Mouse (Mus musculus) heart, embryonic 16.5 days (tissue): ENCODE results near the gene Gpr4. TPM values are rescaled to one million over a fixed set of nuclear protein-coding genes. Genes with fewer than 3 reads are reported as not detected.

Source experiments
- microRNA counts: library from miRNA; unstranded; fragments of <30 nt; microRNA quantifications from one replicate; lab custom pipeline; 2016
- microRNA-seq: library from miRNA; unstranded; fragments of <30 nt; microRNA quantifications from one replicate; pipeline ENCODE4, GENCODE M21; 2017
- polyA plus RNA-seq: library from polyadenylated mRNA; unstranded; fragments of >200 nt; fragmentation: Nextera tagmentation; extraction: Ambion mirVana; gene quantifications from 2 replicates; pipeline ENCODE4 v1.2.1, GENCODE M21; 2015

Gpr4 gene
- polyA plus RNA-seq, 1 experiment from 2014 or later, result 2.7 TPM

MicroRNAs encoded within 50 kb of the gene (microRNA counts, 519-probe panel; counts per million panel counts)
- 1,959 counts per million, percentile 20 among the panel's probes with 10 or more counts for microRNA mmu-miR-330 (lab: Ali Mortazavi, UCI)

Small RNA genes lying within 50 kb of the gene (microRNA-seq; reads per million reads assigned to microRNA genes)
- gene Mir330, result 368 reads per million, percentile 70 among the genes with 10 or more reads in this experiment

Other genes with a start within 250 kb of the Gpr4 start
- not detected in 2 replicates for gene Nanos2, start 225.1 kb upstream of the Gpr4 start, polyA plus RNA-seq
- 1.8 and 1.9 TPM in 2 replicates for gene Mypop, start 221.3 kb upstream of the Gpr4 start, polyA plus RNA-seq
- gene Irf2bp1, start 208.5 kb upstream of the Gpr4 start, polyA plus RNA-seq, result 12.5 and 12.7 TPM in 2 replicates
- 0.17 and 0.37 TPM in 2 replicates for gene Foxa3, start 189.0 kb upstream of the Gpr4 start, polyA plus RNA-seq
- gene Sympk, start 188.2 kb upstream of the Gpr4 start, polyA plus RNA-seq, result 25.3 and 25.6 TPM in 2 replicates
- not detected in 2 replicates for gene Rsph6a, start 157.8 kb upstream of the Gpr4 start, polyA plus RNA-seq
- gene Dmwd, start 136.3 kb upstream of the Gpr4 start, polyA plus RNA-seq, result 12.6 and 14.1 TPM in 2 replicates
- gene Dmpk, start 128.7 kb upstream of the Gpr4 start, polyA plus RNA-seq, result 70.7 and 85.5 TPM in 2 replicates
- gene Six5, start 117.9 kb upstream of the Gpr4 start, polyA plus RNA-seq, result 5.1 and 5.4 TPM in 2 replicates
- gene Gm4969, start 94.2 kb upstream of the Gpr4 start, polyA plus RNA-seq, result 0.38 and 0.64 TPM in 2 replicates
- 9.8 and 9.9 TPM in 2 replicates for gene Fbxo46, start 92.7 kb upstream of the Gpr4 start, polyA plus RNA-seq
- gene Qpctl, start 63.2 kb upstream of the Gpr4 start, polyA plus RNA-seq, result 9.6 and 10.6 TPM in 2 replicates
- gene Snrpd2, start 62.8 kb upstream of the Gpr4 start, polyA plus RNA-seq, result 84.3 and 93.8 TPM in 2 replicates
- gene Gipr, start 46.4 kb upstream of the Gpr4 start, polyA plus RNA-seq, result 104 and 107 TPM in 2 replicates
- 23.5 and 26.2 TPM in 2 replicates for gene Eml2, start 36.1 kb upstream of the Gpr4 start, polyA plus RNA-seq
- gene Opa3, start 15.8 kb downstream of the Gpr4 start, polyA plus RNA-seq, result 40.4 and 41.8 TPM in 2 replicates
- gene Vasp, start 59.3 kb downstream of the Gpr4 start, polyA plus RNA-seq, result 84.0 and 86.1 TPM in 2 replicates
- gene Ppm1n, start 67.5 kb downstream of the Gpr4 start, polyA plus RNA-seq, result 0.11 TPM in 1 of 2 replicates, not detected in the other
- 27.4 and 28.5 TPM in 2 replicates for gene Rtn2, start 70.1 kb downstream of the Gpr4 start, polyA plus RNA-seq
- 0.24 and 0.34 TPM in 2 replicates for gene Fosb, start 97.5 kb downstream of the Gpr4 start, polyA plus RNA-seq
- gene Ercc1, start 132.2 kb downstream of the Gpr4 start, polyA plus RNA-seq, result 61.0 and 62.4 TPM in 2 replicates
- 16.2 and 16.7 TPM in 2 replicates for gene Cd3eap, start 146.9 kb downstream of the Gpr4 start, polyA plus RNA-seq
- gene Ppp1r13l, start 147.2 kb downstream of the Gpr4 start, polyA plus RNA-seq, result 13.6 and 14.2 TPM in 2 replicates
- 11.1 and 12.8 TPM in 2 replicates for gene Ercc2, start 169.5 kb downstream of the Gpr4 start, polyA plus RNA-seq
- gene Klc3, start 191.6 kb downstream of the Gpr4 start, polyA plus RNA-seq, result 4.1 and 5.0 TPM in 2 replicates
- gene Ckm, start 192.2 kb downstream of the Gpr4 start, polyA plus RNA-seq, result 2,882 and 3,117 TPM in 2 replicates
- gene Mark4, start 246.3 kb downstream of the Gpr4 start, polyA plus RNA-seq, result 4.5 and 6.2 TPM in 2 replicates